Mouse (Mus musculus) embryonic fibroblast, embryonic 13.5 days (primary cell): Measurements from ENCODE around the gene Fbxo28. TPM values are rescaled to one million over a fixed set of nuclear protein-coding genes. Genes with fewer than 3 reads are reported as not detected.

Experiments
- H3K27ac ChIP-seq: 2 replicates; pipeline ENCODE4 v1.5.1; 2012; ENCODE audit warnings: low read length, control low read depth, inconsistent platforms; ENCODE audit not compliant: insufficient read depth
- H3K4me1 ChIP-seq: 2 replicates; pipeline ENCODE4 v1.6.1; 2011; ENCODE audit warnings: low read length; ENCODE audit not compliant: control insufficient read depth, insufficient read depth
- H3K4me3 ChIP-seq: 2 replicates; pipeline ENCODE4 v1.5.1; 2011; ENCODE audit warnings: mild to moderate bottlenecking, control low read depth, low read length; ENCODE audit not compliant: insufficient read depth
- CTCF ChIP-seq: IDR thresholded peaks from 2 replicates; pipeline ENCODE4 v1.5.1; 2011; ENCODE audit warnings: mild to moderate bottlenecking, control low read depth, low read length, moderate library complexity, borderline replicate concordance; ENCODE audit not compliant: insufficient read depth
- POLR2A ChIP-seq: IDR thresholded peaks from 2 replicates; pipeline ENCODE4 v1.6.1; 2011; ENCODE audit warnings: low read depth, mild to moderate bottlenecking, control low read depth, low read length, moderate library complexity
- polyA plus RNA-seq: library from polyadenylated mRNA; stranded (reverse); fragments of >200 nt; gene quantifications from 2 replicates; pipeline ENCODE4 v1.2.4, GENCODE M21; 2011; ENCODE audit warnings: low read depth; ENCODE audit not compliant: missing spikeins, insufficient read length

Fbxo28 gene
- 25.7 and 34.1 TPM in 2 replicates for polyA plus RNA-seq

DNA sequence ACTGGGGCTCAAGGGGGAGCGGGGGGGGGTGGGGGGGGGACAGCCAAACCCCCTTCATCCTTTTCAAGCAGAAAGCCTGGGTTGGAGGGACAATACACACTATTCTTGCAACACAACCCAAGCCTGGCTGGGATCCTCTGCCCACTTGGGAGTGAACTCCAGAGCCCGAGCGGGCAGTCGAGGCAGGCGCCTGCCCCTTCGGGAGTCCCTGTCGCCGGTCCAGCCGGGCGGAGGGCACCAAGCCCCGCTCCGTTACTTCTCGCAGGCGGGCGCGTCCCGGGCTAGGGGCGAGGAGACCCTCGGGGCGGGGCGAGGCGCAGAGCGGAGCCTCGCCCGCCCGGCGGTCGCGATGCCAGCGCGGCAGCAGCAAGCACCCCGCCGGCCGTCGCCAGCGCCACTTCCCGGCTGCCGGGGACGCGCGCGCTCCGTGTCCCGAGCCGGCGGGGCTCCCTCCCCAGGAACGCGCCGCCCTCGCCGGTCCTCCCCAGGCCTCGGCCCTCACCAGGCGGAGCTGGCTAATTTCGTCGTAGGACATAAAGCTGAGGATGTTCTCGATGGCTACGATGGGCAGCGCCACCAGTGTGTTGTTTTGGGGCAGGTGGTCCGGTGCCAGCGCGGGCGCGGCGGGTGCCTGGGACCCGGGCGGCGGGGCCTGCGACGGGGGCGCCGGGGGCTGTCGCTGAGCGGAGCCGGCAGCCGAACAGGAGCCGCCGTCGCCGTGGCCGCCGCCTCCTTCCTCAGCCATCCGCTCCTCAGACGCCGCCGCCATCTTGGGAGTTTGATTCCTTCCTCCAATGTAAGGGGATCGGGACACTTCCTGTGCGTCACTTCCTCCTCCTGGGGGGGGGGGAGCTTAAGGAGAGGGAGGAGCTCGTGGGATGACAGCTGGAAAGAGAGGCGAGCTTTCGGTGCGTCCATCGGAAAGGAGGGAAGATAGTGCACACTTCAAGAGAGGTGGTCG lies at the start of gene Fbxo28:
Gene Fbxo28 (minus strand): TSS at position 809 of the 961 bp plus-strand sequence.
- TF ChIP-seq POLR2A (peak; percentile 93), CTCF (no peak)
- Histone ChIP-seq H3K4me3 (peak within 1 kb of the TSS; percentile 73), H3K27ac (no peak within 1 kb of the TSS), H3K4me1 (peaks cover 5% of the 10 kb centered on the region)

DNA sequence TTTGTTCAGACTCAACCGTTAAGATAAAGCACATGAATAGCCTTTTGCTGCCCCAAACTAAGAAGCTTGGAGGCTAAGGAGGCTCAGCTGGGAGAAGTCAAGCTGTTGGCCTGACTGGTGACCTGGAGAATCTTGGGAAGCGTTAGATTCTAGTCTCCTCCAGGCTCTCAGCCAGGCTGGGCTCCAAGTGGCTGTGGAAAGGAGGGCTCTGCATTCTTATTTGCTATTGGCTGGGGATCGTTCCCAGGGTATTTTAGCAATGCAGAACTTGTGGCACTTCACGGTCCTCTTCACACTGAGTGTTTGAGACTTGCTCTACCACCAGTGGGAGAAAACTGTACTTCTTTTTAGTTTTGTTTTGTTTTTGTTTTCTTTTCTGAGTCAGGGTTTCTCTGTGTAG lies 47.3 kb upstream of the Fbxo28 start:
- no peak for TF ChIP-seq CTCF
- TF ChIP-seq POLR2A = no peak
- H3K4me1 ChIP-seq = no peaks in the 10 kb centered on the region
- H3K27ac ChIP-seq = no peak overlapping the region
- H3K4me3 ChIP-seq = no peak overlapping the region

GRCm38 (mm10) chr1:182386449-182386848 lies 45.0 kb upstream of the Fbxo28 start:
- H3K27ac ChIP-seq = no peak overlapping the region
- H3K4me1 ChIP-seq = no peaks in the 10 kb centered on the region
- no peak overlapping the region for H3K4me3 ChIP-seq
- no peak for TF ChIP-seq POLR2A
- TF ChIP-seq CTCF = no peak

DNA sequence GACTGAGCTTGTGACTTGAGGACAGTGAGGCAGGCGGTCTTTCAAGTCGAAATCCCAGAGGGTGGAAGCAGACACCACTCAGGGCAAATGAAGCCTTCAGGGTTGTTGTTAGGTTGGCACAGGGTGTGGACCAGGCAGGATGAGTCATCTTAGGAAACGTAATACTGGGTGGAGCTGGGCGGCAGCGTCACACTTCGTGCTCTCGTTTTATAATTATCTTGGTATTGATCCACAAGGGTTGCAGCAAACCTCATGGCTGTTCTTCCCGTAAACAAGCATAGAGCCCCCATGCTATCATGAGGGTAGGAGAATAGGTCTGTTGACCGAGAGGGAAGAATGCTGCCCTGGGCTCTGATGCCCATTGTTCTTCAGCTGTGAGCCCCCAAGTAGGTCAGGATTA lies 41.7 kb upstream of the Fbxo28 start:
- H3K27ac ChIP-seq = no peak overlapping the region
- H3K4me1 ChIP-seq = no peaks in the 10 kb centered on the region
- TF ChIP-seq CTCF (no peak), POLR2A (no peak)
- H3K4me3 ChIP-seq = no peak overlapping the region

DNA sequence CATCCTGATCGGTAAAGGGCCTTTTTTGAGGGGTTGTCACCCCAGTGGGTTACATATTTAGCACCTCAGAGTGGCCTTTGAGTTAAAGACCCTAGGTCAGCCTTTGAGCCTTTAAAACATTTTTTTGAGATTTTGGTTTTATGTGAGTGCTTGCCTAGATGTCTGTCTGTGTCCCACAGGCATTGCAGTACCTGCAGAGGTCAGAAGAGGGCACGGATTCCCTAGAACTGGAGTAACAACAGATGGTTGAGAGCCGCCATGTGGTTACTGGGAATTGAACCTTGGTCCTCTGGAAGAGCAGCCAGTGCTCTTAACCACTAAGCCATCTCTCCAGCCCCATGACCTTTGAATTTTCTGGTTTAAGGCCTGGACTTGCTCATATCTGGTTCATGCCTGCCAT lies 39.9 kb upstream of the Fbxo28 start:
- no peaks in the 10 kb centered on the region for H3K4me1 ChIP-seq
- H3K4me3 ChIP-seq = no peak overlapping the region
- H3K27ac ChIP-seq = no peak overlapping the region
- TF ChIP-seq CTCF (no peak), POLR2A (no peak)

DNA sequence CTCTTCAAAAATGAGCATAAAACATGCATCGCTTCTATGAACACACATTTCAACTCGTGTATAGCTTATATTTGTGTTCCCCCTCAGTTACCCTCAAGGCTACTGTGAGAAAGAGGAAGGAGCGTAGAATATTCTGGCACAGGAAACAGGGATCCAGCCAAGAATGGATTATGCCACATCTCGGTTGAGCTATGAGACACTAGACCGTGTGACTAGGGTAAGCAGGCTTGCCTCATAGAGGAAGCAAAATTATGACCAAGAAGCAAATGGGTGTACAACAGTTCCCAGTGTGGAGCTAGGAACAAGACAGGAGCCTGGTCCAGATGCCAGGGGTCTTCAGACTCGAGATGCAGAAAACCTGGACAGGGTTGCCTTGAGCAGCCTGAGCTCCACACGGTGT lies 39.3 kb upstream of the Fbxo28 start:
- TF ChIP-seq POLR2A (no peak), CTCF (no peak)
- Histone ChIP-seq H3K4me1 (no peaks in the 10 kb centered on the region), H3K27ac (no peak overlapping the region), H3K4me3 (no peak overlapping the region)

DNA sequence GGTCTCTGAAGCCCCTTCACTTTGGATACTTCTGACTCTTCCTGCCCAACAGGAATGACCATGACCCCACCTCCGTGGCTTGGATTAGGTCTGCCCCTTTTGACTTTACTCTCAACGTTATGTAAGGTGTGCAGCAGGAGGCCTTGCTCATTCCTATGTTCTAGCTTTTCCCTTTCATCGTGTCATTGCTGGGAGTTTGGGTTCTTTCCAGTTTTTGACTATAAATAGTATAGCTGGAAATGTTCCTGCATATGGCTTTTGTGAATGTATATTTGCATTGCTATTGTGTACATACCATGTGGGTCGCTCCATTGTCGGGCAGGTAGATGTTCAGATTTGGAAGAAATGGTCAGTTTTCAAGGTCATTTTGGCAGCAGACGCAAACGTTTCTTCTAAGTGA lies 37.4 kb upstream of the Fbxo28 start:
- no peak overlapping the region for H3K4me3 ChIP-seq
- no peaks in the 10 kb centered on the region; the same call in 1 of the 2 replicates for H3K4me1 ChIP-seq
- H3K27ac ChIP-seq = no peak overlapping the region
- TF ChIP-seq CTCF (no peak), POLR2A (no peak)

GRCm38 (mm10) chr1:182378205-182378835 lies 36.9 kb upstream of the Fbxo28 start:
- Histone ChIP-seq H3K4me1 (no peaks in the 10 kb centered on the region; the same call in 1 of the 2 replicates), H3K4me3 (no peak overlapping the region), H3K27ac (no peak overlapping the region)
- TF ChIP-seq POLR2A (no peak), CTCF (no peak)

- no peak overlapping the region for H3K27ac ChIP-seq
- no peaks in the 10 kb centered on the region; the same call in 1 of the 2 replicates for H3K4me1 ChIP-seq
- no peak overlapping the region for H3K4me3 ChIP-seq
- TF ChIP-seq POLR2A (no peak), CTCF (no peak)
These were observed 36.1 kb upstream of the Fbxo28 start for GRCm38 (mm10) chr1:182377519-182377918.

GRCm38 (mm10) chr1:182376826-182377225 lies 35.4 kb upstream of the Fbxo28 start:
- no peak overlapping the region for H3K4me3 ChIP-seq
- TF ChIP-seq POLR2A = no peak
- TF ChIP-seq CTCF = no peak
- no peak overlapping the region for H3K27ac ChIP-seq
- H3K4me1 ChIP-seq = no peaks in the 10 kb centered on the region; the same call in 1 of the 2 replicates
